Mouse (Mus musculus) lung, embryonic 14.5 days (tissue): ENCODE measurements around the gene Actg2. TPM values are rescaled to one million over a fixed set of nuclear protein-coding genes. Genes with fewer than 3 reads are reported as not detected.

Experiments used
- ATAC-seq: fragments of 200-750 bp; cut with Nextera tagmentation; 2 replicates; pipeline ENCODE4 v1.8.0; 2017; ENCODE audit warnings: mild to moderate bottlenecking, moderate TSS enrichment, moderate library complexity; ENCODE audit not compliant: insufficient read depth
- DNase-seq: peaks from one replicate; pipeline ENCODE4 v3.0.0-alpha.2; 2015
- H3K27ac ChIP-seq: fragments of 300-500 bp; sonication (generic); 2 replicates; pipeline ENCODE4 v1.5.1; 2014; ENCODE audit warnings: low read depth, mild to moderate bottlenecking, moderate library complexity
- H3K27me3 ChIP-seq: fragments of 300-500 bp; sonication (generic); 2 replicates; pipeline ENCODE4 v1.6.1; 2014; ENCODE audit warnings: low read length, control low read depth; ENCODE audit not compliant: insufficient read depth
- H3K36me3 ChIP-seq: fragments of 300-500 bp; sonication (generic); 2 replicates; pipeline ENCODE4 v1.6.1; 2014; ENCODE audit warnings: control low read depth; ENCODE audit not compliant: insufficient read depth
- H3K4me1 ChIP-seq: fragments of 300-500 bp; sonication (generic); 2 replicates; pipeline ENCODE4 v1.6.1; 2014; ENCODE audit warnings: antibody characterized with exemption, control low read depth; ENCODE audit not compliant: insufficient read depth
- H3K4me2 ChIP-seq: fragments of 300-500 bp; sonication (generic); 2 replicates; pipeline ENCODE4 v1.6.1; 2014; ENCODE audit warnings: mild to moderate bottlenecking
- H3K4me3 ChIP-seq: fragments of 300-500 bp; sonication (generic); 2 replicates; pipeline ENCODE4 v1.5.1; 2014; ENCODE audit warnings: low read depth, low read length
- H3K9ac ChIP-seq: fragments of 300-500 bp; sonication (generic); 2 replicates; pipeline ENCODE4 v1.6.1; 2014
- H3K9me3 ChIP-seq: fragments of 300-500 bp; sonication (generic); 2 replicates; pipeline ENCODE4 v1.6.1; 2016; ENCODE audit warnings: low read depth, low read length, control low read depth
- CTCF ChIP-seq: IDR thresholded peaks from 2 replicates; pipeline ENCODE4 v1.5.1; 2016; ENCODE audit warnings: antibody characterized with exemption, low read depth
- polyA plus RNA-seq: library from polyadenylated mRNA; unstranded; fragments of >200 nt; fragmentation: Nextera tagmentation; extraction: Ambion mirVana; gene quantifications from 2 replicates; pipeline ENCODE4 v1.2.1, GENCODE M21; 2014

Actg2 gene
- polyA plus RNA-seq, 1 experiment from 2014 or later, result 204 TPM

GRCm38 (mm10) chr6:83464011-83464410 lies 72.1 kb downstream of the Actg2 start:
- no peaks in the 10 kb centered on the region for H3K27me3 ChIP-seq
- no peak overlapping the region for H3K4me2 ChIP-seq
- no peaks in the 10 kb centered on the region for H3K4me1 ChIP-seq
- no peak overlapping the region for H3K27ac ChIP-seq
- no peak overlapping the region for H3K9ac ChIP-seq
- H3K36me3 ChIP-seq, result no peaks in the 10 kb centered on the region
- TF ChIP-seq CTCF, result no peak
- DNase-seq (no peak), ATAC-seq (no peak)
- no peak overlapping the region for H3K4me3 ChIP-seq
- H3K9me3 ChIP-seq, result no peaks in the 10 kb centered on the region

Other genes with a start within 250 kb of the Actg2 start
- 41.6 and 47.3 TPM in 2 replicates for gene Mthfd2, start 210.4 kb downstream of the Actg2 start, polyA plus RNA-seq
- 93.1 and 93.6 TPM in 2 replicates for gene Mob1a, start 210.2 kb downstream of the Actg2 start, polyA plus RNA-seq
- gene Bola3, start 187.1 kb downstream of the Actg2 start, polyA plus RNA-seq, result 144 and 151 TPM in 2 replicates
- 34.4 and 36.9 TPM in 2 replicates for gene Tet3, start 77.2 kb downstream of the Actg2 start, polyA plus RNA-seq
- 69.7 and 71.1 TPM in 2 replicates for gene Dguok, start 29.3 kb downstream of the Actg2 start, polyA plus RNA-seq
- 18.6 and 19.7 TPM in 2 replicates for gene Stambp, start 36.5 kb upstream of the Actg2 start, polyA plus RNA-seq
- gene Clec4f, start 119.9 kb upstream of the Actg2 start, polyA plus RNA-seq, result not detected in 2 replicates
- not detected in 2 replicates for gene Cd207, start 141.6 kb upstream of the Actg2 start, polyA plus RNA-seq
- gene Vax2, start 175.0 kb upstream of the Actg2 start, polyA plus RNA-seq, result not detected in 2 replicates
- gene Atp6v1b1, start 206.7 kb upstream of the Actg2 start, polyA plus RNA-seq, result not detected in 2 replicates
- 0.21 TPM in 1 of 2 replicates, not detected in the other for gene Ankrd53, start 226.4 kb upstream of the Actg2 start, polyA plus RNA-seq
- gene Tex261, start 239.5 kb upstream of the Actg2 start, polyA plus RNA-seq, result 74.7 and 77.4 TPM in 2 replicates